Mouse (Mus musculus) myocyte (in vitro differentiated cells): ENCODE measurements around the gene 1700020L24Rik.

ENCODE experiments used
- E2F4 ChIP-seq: IDR thresholded peaks from one replicate; pipeline ENCODE4 v1.6.1; 2011; ENCODE audit warnings: mild to moderate bottlenecking, control low read depth, moderate library complexity; ENCODE audit not compliant: insufficient read depth
- MAX ChIP-seq: IDR thresholded peaks from one replicate; pipeline ENCODE4 v1.6.1; 2011; ENCODE audit warnings: low read depth, mild to moderate bottlenecking, control low read depth
- USF1 ChIP-seq: IDR thresholded peaks from one replicate; pipeline ENCODE4 v1.6.1; 2011; ENCODE audit warnings: low read depth, mild to moderate bottlenecking, control low read depth, moderate library complexity

DNA sequence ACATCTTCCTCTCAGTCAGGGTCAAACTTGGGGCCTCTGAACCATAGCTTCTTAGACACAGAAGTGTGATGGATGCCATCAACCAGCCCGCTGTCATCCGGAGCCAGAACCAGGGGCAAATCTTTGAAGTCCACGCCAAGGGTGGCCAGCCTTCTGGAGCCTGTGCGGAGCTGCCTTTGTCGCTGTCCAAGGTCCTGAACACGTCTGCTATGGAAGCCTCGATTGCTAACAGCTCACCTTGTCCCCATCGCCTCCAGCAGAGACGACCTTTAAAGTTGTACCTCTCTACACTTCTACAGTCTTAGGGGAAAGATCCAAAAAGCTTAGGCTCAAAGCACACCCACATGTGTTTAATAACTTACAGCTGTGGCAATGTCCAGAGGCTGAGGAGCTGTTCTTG lies 16.2 kb upstream of the 1700020L24Rik start:
- TF ChIP-seq USF1 (no peak), E2F4 (no peak), MAX (no peak)
